Mouse (Mus musculus): ENCODE data around the gene Hras. TPM values are rescaled to one million over a fixed set of nuclear protein-coding genes. Genes with fewer than 3 reads are reported as not detected.

The Hras gene
- polyA plus RNA-seq, 1 experiment from 2014 or later, result 40.1 TPM

DNA sequence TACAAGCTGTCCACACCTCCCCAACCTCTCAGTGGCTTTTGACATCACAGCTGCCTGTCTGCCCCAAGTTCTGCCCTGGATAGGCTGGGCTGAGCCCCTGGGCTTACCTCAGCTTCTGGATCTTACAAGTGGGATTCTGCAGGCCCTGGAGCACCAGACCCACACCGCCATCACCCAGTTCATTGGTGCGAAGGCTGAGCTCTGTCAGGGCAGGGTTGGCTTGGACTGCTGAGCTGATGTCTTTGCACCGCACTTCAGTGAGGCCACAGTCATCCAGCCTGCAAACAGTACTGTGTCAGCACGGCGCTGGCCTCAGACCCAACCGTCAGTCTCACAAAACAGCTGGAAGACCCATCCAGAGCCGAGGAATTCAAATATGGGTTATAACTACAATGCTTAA is 29.4 kb downstream of the Hras start:
- 87% methylated on average over 7 of the region's 7 CpGs for WGBS (ENCODE audit: insufficient replicate concordance)
- H3K4me1 ChIP-seq (ENCODE audit: control insufficient read depth, low read depth, low read length), result peaks cover 25% of the 10 kb centered on the region
- no peaks in the 10 kb centered on the region for H3K27me3 ChIP-seq (ENCODE audit: control insufficient read depth, insufficient read depth, low read depth, low read length)
- H3K36me3 ChIP-seq (ENCODE audit: control insufficient read depth, insufficient read depth), result peaks cover 26% of the 10 kb centered on the region
- no peak overlapping the region for H3K4me3 ChIP-seq (ENCODE audit: low read depth, low read length)
- no peak overlapping the region for H3K27ac ChIP-seq (ENCODE audit: low read length)
- no peak overlapping the region for H3K4me2 ChIP-seq (ENCODE audit: low read depth, low read length)
- H3K9ac ChIP-seq (ENCODE audit: low read depth, low read length), result no peak overlapping the region
- no peaks in the 10 kb centered on the region for H3K9me3 ChIP-seq (replicated peaks; ENCODE audit: control insufficient read depth, low read length)
- ATAC-seq (ENCODE audit: low read depth), result no peak

DNA sequence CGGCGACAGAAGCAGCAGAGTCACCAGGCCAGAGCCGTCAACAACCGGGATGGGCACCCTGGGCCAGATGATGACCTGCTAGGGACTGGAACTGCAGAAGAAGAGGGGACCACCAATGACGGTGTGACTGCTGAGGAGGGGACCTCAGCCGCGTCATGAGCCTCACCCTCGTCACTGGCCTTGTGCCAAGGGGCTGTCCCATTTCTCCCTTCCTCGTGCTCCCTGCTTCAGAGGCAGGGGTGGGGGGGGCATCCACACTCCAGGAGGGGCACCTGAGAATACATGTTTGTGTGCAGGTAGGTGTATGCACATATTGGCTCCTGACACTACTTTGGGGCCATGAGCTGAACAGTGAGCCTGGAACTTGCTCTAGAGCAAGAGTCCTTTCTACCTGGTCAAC is 38.4 kb downstream of the Hras start:
- 0 out of 2 replicates have a peak, but pooled peaks have one; percentile 5 for ATAC-seq (ENCODE audit: low read depth)
- Histone ChIP-seq H3K9me3 (replicated peaks; ENCODE audit: control insufficient read depth, low read length) (no peaks in the 10 kb centered on the region), H3K4me1 (ENCODE audit: control insufficient read depth, low read depth, low read length) (no peaks in the 10 kb centered on the region), H3K36me3 (ENCODE audit: control insufficient read depth, insufficient read depth) (peaks cover 83% of the 10 kb centered on the region), H3K4me2 (ENCODE audit: low read depth, low read length) (no peak overlapping the region), H3K9ac (ENCODE audit: low read depth, low read length) (no peak overlapping the region), H3K27ac (ENCODE audit: low read length) (no peak overlapping the region), H3K27me3 (ENCODE audit: control insufficient read depth, insufficient read depth, low read depth, low read length) (no peaks in the 10 kb centered on the region), H3K4me3 (ENCODE audit: low read depth, low read length) (no peak overlapping the region)
- 89% methylated on average over 9 of the region's 9 CpGs for WGBS (ENCODE audit: insufficient replicate concordance)

DNA sequence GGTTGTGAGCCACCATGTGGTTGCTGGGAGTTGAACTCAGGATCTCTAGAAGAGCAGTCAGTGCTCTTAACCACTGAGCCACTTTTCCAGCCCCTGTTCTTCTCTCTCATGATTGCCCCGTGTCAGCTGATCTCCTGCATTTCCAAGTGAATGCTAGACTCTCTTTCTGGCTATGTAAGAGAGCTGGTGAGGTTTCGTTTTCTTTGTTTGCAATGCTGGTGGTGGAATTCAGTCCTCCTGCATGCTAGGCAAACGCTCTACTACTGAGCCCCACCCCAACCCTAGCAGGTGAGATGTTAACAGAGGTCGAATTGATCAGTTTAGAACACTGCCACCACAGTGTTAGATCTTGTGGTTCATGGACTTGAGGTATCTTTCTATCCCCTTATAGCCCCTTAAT is 45.2 kb downstream of the Hras start:
- no peak overlapping the region for H3K9ac ChIP-seq (ENCODE audit: low read depth, low read length)
- H3K36me3 ChIP-seq (ENCODE audit: control insufficient read depth, insufficient read depth), result peaks cover 73% of the 10 kb centered on the region
- no peak overlapping the region for H3K4me2 ChIP-seq (ENCODE audit: low read depth, low read length)
- 65% methylated on average over 4 of the region's 4 CpGs for WGBS (ENCODE audit: insufficient replicate concordance)
- no peak for ATAC-seq (ENCODE audit: low read depth)
- no peaks in the 10 kb centered on the region for H3K9me3 ChIP-seq (replicated peaks; ENCODE audit: control insufficient read depth, low read length)
- H3K4me1 ChIP-seq (ENCODE audit: control insufficient read depth, low read depth, low read length), result peaks cover 37% of the 10 kb centered on the region
- H3K27me3 ChIP-seq (ENCODE audit: control insufficient read depth, insufficient read depth, low read depth, low read length), result no peaks in the 10 kb centered on the region
- no peak overlapping the region for H3K4me3 ChIP-seq (ENCODE audit: low read depth, low read length)
- no peak overlapping the region for H3K27ac ChIP-seq (ENCODE audit: low read length)

DNA sequence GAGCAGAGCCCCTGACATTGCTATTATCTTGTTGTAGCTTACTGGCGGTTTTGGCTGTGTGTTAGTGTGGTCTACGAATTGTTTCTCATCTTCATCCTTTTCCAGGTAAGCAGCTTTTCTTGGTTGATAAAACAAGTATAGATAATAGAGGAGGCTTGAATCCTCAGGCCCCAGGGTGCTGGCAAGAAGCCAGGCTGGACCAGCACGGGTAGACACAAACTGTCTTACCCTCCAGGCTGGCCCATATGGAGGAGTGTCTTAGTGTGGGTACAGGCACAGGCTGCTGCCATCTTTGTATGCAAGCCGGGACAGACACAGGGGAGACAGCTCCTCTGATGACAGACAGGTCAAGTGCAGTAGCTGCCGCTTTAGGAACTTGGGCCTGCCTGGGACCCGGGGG is 46.8 kb downstream of the Hras start:
- Histone ChIP-seq H3K4me2 (ENCODE audit: low read depth, low read length) (peak overlapping the region; percentile 28; the same call in 1 of the 2 replicates), H3K4me3 (ENCODE audit: low read depth, low read length) (no peak overlapping the region), H3K27ac (ENCODE audit: low read length) (peak overlapping the region; percentile 50), H3K9me3 (replicated peaks; ENCODE audit: control insufficient read depth, low read length) (no peaks in the 10 kb centered on the region), H3K4me1 (ENCODE audit: control insufficient read depth, low read depth, low read length) (peaks cover 49% of the 10 kb centered on the region), H3K9ac (ENCODE audit: low read depth, low read length) (0 out of 2 replicates have a peak overlapping the region, but pooled peaks have one; percentile 5), H3K27me3 (ENCODE audit: control insufficient read depth, insufficient read depth, low read depth, low read length) (no peaks in the 10 kb centered on the region), H3K36me3 (ENCODE audit: control insufficient read depth, insufficient read depth) (peaks cover 76% of the 10 kb centered on the region)
- WGBS (ENCODE audit: insufficient replicate concordance), result 59% methylated on average over 6 of the region's 6 CpGs
- ATAC-seq (ENCODE audit: low read depth), result no peak

DNA sequence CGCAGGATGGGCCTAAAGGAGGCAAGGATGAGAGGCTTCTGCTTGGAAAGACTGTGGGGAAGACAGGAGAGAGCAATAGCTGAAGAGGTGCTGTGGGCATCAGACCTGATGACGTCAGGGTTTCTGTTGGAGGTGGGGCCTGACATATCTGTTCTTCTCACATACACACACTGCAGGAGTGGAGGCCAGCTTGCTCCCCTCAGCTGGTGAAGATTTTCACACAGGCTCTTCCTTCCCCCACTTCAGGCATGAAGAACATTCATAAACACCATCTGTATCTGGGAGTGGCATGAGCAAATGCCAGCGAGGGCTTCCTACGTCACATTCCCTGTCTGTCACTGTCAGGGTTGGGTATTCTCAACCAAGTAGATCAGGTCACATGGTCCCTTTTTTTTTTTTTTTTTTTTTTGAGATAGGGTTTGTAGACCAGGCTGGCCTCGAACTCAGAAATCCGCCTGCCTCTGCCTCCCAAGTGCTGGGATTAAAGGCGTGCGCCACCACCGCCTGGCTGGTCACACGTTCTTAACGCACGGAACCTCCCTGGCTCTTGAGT is 47.7 kb downstream of the Hras start:
- Histone ChIP-seq H3K27ac (ENCODE audit: low read length) (peak overlapping the region; percentile 69), H3K9ac (ENCODE audit: low read depth, low read length) (no peak overlapping the region)

DNA sequence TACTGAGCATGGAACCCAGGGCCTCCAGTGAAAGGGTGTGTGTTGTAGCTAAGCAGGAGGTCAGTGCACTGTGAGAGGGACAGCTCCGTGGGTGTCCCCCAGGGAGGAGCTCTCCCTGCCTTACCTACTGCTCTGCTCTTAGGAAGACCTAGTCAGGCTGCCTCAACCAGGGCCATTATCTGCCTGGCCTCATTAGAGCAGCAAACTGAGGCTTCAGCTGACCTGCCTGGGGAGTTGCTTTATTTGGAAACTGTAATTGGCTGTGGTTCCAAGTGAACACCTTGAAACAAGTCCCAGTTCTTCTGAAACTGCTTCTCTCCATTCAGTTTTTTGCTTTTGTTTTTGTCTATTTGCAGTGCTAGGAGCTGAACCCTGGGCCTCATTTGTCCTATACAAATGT is 48.4 kb downstream of the Hras start:
- Histone ChIP-seq H3K4me2 (ENCODE audit: low read depth, low read length) (no peak overlapping the region), H3K9ac (ENCODE audit: low read depth, low read length) (no peak overlapping the region), H3K27ac (ENCODE audit: low read length) (peak overlapping the region; percentile 69), H3K4me3 (ENCODE audit: low read depth, low read length) (no peak overlapping the region), H3K4me1 (ENCODE audit: control insufficient read depth, low read depth, low read length) (peaks cover 58% of the 10 kb centered on the region), H3K36me3 (ENCODE audit: control insufficient read depth, insufficient read depth) (peaks cover 65% of the 10 kb centered on the region), H3K9me3 (replicated peaks; ENCODE audit: control insufficient read depth, low read length) (no peaks in the 10 kb centered on the region), H3K27me3 (ENCODE audit: control insufficient read depth, insufficient read depth, low read depth, low read length) (no peaks in the 10 kb centered on the region)
- ATAC-seq (ENCODE audit: low read depth), result peak; percentile 16; the same call in 1 of the 2 replicates
- WGBS (ENCODE audit: insufficient replicate concordance), result 48% methylated on average over 1 of the region's 1 CpGs

More for the DNA sequence above, 47.7 kb downstream of the Hras start:
- peak; percentile 84 for ATAC-seq (ENCODE audit: low read depth)
- Histone ChIP-seq H3K36me3 (ENCODE audit: control insufficient read depth, insufficient read depth) (peaks cover 71% of the 10 kb centered on the region), H3K4me3 (ENCODE audit: low read depth, low read length) (no peak overlapping the region; the same call in 1 of the 2 replicates), H3K9me3 (replicated peaks; ENCODE audit: control insufficient read depth, low read length) (no peaks in the 10 kb centered on the region), H3K27me3 (ENCODE audit: control insufficient read depth, insufficient read depth, low read depth, low read length) (no peaks in the 10 kb centered on the region), H3K4me2 (ENCODE audit: low read depth, low read length) (peak overlapping the region; percentile 28), H3K4me1 (ENCODE audit: control insufficient read depth, low read depth, low read length) (peaks cover 57% of the 10 kb centered on the region)
- WGBS (ENCODE audit: insufficient replicate concordance), result 62% methylated on average over 12 of the region's 12 CpGs

DNA sequence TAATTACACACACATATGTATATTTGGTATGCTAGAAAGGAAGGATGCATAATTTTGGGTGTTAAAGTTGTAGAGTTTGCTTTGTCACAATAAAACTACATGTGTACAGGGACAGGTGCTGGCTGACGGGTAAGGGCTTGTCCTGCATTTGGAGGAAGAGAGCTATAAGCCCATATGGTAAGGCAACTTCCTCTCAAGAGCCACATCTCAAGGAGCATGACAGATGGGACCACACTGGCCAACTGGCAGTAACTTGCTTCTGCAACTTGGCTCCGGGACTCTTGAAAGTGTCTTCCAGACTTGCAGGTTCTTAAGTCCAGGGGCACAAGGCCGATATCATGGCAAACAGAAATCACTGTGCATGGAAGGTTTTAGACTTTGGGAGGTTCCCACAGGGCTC is 49.2 kb downstream of the Hras start:
- Histone ChIP-seq H3K36me3 (ENCODE audit: control insufficient read depth, insufficient read depth) (peaks cover 63% of the 10 kb centered on the region), H3K4me1 (ENCODE audit: control insufficient read depth, low read depth, low read length) (peaks cover 63% of the 10 kb centered on the region), H3K9ac (ENCODE audit: low read depth, low read length) (no peak overlapping the region), H3K4me2 (ENCODE audit: low read depth, low read length) (no peak overlapping the region), H3K9me3 (replicated peaks; ENCODE audit: control insufficient read depth, low read length) (no peaks in the 10 kb centered on the region), H3K27ac (ENCODE audit: low read length) (peak overlapping the region; percentile 18), H3K27me3 (ENCODE audit: control insufficient read depth, insufficient read depth, low read depth, low read length) (no peaks in the 10 kb centered on the region), H3K4me3 (ENCODE audit: low read depth, low read length) (no peak overlapping the region)
- WGBS (ENCODE audit: insufficient replicate concordance), result 65% methylated on average over 3 of the region's 3 CpGs
- ATAC-seq (ENCODE audit: low read depth), result no peak

DNA sequence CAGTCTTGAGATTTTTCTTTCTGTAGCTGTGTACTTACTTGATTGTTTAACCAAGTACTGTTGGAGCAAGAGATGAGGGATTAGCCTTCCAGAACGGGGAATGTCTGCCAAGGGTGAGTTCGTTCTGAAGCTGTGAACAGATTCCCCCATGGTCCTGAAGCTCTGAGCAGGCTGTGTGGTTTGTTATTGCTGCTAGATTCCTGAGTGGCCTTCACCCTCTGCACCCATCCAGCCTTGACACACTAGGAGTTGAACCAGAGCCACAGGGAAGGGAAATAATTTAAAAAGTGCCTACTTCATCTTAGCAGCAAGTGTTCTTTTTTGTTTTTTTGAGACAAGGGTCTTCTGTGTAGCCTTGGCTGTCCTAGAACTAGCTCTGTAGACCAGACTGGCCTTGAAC is 49.9 kb downstream of the Hras start:
- no peak for ATAC-seq (ENCODE audit: low read depth)
- Histone ChIP-seq H3K36me3 (ENCODE audit: control insufficient read depth, insufficient read depth) (peaks cover 67% of the 10 kb centered on the region), H3K9ac (ENCODE audit: low read depth, low read length) (no peak overlapping the region), H3K27me3 (ENCODE audit: control insufficient read depth, insufficient read depth, low read depth, low read length) (no peaks in the 10 kb centered on the region), H3K4me1 (ENCODE audit: control insufficient read depth, low read depth, low read length) (peaks cover 66% of the 10 kb centered on the region), H3K4me2 (ENCODE audit: low read depth, low read length) (no peak overlapping the region), H3K4me3 (ENCODE audit: low read depth, low read length) (no peak overlapping the region), H3K27ac (ENCODE audit: low read length) (no peak overlapping the region), H3K9me3 (replicated peaks; ENCODE audit: control insufficient read depth, low read length) (no peaks in the 10 kb centered on the region)
- 83% methylated on average over 2 of the region's 2 CpGs for WGBS (ENCODE audit: insufficient replicate concordance)

DNA sequence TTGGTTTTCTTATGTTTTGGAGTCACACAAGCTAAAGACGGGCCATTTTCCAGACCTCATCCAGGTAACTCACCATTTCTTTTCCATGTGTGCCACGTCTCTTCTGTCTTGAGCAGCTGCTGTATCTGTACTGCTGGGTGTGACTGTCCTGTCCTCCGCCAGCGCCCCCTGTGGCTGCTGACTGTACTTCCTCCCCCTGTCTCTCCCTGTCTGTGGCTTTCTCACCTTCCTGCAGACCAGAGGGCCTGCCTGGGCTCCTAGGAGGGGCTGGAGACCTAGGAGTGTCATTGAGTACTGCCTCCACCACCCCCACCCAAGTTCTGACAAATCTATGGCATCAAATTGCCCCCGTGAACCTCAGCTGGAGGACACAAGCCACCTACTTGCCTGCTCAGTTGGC is 50.7 kb downstream of the Hras start:
- H3K36me3 ChIP-seq (ENCODE audit: control insufficient read depth, insufficient read depth), result peaks cover 67% of the 10 kb centered on the region
- H3K4me1 ChIP-seq (ENCODE audit: control insufficient read depth, low read depth, low read length), result peaks cover 73% of the 10 kb centered on the region
- no peak overlapping the region for H3K4me3 ChIP-seq (ENCODE audit: low read depth, low read length)
- WGBS (ENCODE audit: insufficient replicate concordance), result 41% methylated on average over 5 of the region's 5 CpGs
- H3K27me3 ChIP-seq (ENCODE audit: control insufficient read depth, insufficient read depth, low read depth, low read length), result no peaks in the 10 kb centered on the region
- no peaks in the 10 kb centered on the region for H3K9me3 ChIP-seq (replicated peaks; ENCODE audit: control insufficient read depth, low read length)
- H3K27ac ChIP-seq (ENCODE audit: low read length), result no peak overlapping the region
- H3K4me2 ChIP-seq (ENCODE audit: low read depth, low read length), result no peak overlapping the region
- H3K9ac ChIP-seq (ENCODE audit: low read depth, low read length), result no peak overlapping the region
- peak; percentile 20; the same call in 1 of the 2 replicates for ATAC-seq (ENCODE audit: low read depth)
